Mouse (Mus musculus) CD4-positive, CD25-positive, alpha-beta regulatory T cell, adult 4 months (primary cell): ENCODE results near the gene Sec24c. TPM values are rescaled to one million over a fixed set of nuclear protein-coding genes. Genes with fewer than 3 reads are reported as not detected.

Source experiments
- ATAC-seq: one replicate; pipeline ENCODE4 v1.8.0; 2017
- polyA plus RNA-seq, 2 experiments: library from polyadenylated mRNA; unstranded; fragments of 100-300 nt; shearing (Covaris generic); gene quantifications; one replicate each; pipeline ENCODE4 v1.2.1; 2017

Sec24c gene
- polyA plus RNA-seq, 2 experiments from 2014 or later: 120 to 181 TPM

- ATAC-seq: peak; percentile 98
These were observed 13.1 kb upstream of the Sec24c start for GRCm38 (mm10) chr14:20660827-20661660.

DNA sequence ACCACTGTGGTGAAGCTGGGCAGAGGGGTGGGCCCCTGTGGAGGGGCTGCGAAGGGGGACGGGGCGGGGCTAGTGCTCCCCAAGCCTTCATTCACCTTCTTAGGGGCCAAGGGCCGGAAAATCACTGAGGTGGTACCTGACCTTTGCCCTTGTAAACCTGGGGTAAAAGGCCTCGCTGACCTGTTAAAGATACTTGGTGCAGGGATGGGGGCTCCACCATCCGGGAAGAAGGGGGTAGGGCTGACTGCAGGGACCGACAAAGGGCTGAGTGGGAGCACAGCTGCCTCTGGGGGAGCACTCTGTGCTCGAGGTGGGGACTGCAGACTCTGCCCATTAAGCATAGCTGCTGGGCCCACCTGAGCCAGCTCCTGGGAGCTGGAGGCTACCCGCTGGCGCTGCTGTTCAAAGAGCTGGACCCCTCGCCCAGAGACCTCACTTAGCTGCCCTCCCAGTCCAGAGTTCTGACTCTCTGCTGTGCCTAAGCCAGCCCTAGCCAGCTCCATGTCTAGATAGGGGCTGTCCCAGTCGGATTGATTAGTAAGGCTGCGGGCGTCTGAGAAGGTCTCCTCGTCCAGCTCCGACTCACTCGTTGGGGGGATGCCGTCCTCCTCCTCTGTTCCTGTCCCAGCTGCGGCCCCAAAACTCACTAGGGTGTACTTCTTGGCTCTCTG is 12.3 kb upstream of the Sec24c start:
- ATAC-seq: no peak

DNA sequence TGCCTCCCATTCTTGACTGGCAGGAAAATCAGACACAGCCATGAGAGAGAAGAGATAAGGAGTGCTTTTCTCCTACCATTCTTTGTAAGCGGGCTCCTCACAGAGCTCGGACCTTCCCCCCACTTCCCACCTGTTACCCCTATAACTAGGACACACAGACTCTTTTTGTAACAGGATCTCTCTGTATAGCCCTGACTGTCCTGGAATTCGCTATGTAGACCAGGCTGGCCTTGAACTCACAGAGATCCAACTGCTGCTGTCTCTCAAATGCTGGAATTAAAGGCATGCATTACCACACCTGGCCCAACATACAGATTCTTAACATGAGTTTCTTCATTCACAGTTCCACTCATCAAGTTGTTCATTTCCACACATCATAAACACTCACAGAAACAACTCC is 11.4 kb upstream of the Sec24c start:
- no peak for ATAC-seq

GRCm38 (mm10) chr14:20663601-20664000 is 10.5 kb upstream of the Sec24c start:
- no peak for ATAC-seq

- no peak for ATAC-seq
These were observed 9.7 kb upstream of the Sec24c start for GRCm38 (mm10) chr14:20664436-20664835.

GRCm38 (mm10) chr14:20667469-20667868 is 6.6 kb upstream of the Sec24c start:
- ATAC-seq: no peak

DNA sequence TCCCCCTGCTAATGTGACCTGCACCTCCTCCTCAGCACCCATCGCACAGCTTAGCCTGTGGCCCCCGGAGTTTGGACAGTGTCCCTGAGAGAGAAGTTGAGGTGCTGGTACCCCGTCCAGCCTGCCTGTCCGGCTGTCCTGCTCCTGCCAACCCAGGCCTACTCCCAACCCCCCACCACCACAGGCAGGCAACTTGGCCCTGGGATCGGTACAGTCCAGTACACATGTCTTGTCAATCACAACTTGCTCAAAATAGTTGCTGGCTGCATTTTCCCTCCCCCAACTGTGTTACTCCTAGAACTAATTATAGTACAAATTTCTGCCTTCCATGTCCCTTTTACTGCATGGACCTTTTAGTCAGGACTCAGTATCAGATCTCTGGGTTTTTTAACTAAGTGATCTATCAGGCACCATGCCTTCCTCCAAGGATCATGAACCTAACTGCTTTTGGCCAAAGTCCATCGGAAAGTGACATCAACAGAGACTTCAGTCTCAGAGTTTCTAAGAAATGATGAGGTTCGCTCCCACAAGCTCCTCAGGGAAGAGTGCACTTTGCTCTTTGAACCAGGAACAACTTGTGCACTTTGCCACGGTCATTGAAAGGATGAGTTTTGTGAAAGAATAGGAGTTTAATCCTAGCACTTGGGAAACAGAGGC is 5.8 kb upstream of the Sec24c start, which contains the start of gene Synpo2l:
TSS of gene Synpo2l (minus strand) at position 201 of the 657 bp plus-strand sequence.
- ATAC-seq: no peak

- no peak for ATAC-seq
These were observed 1.1 kb upstream of the Sec24c start for GRCm38 (mm10) chr14:20672990-20673389.

- peak; percentile 50 for ATAC-seq
These were observed 409 bp upstream of the Sec24c start for GRCm38 (mm10) chr14:20673735-20674063.

- no peak for ATAC-seq
These were observed 3.8 kb downstream of the Sec24c start for GRCm38 (mm10) chr14:20677906-20678305.

GRCm38 (mm10) chr14:20681742-20682141 is 7.6 kb downstream of the Sec24c start:
- ATAC-seq: no peak

DNA sequence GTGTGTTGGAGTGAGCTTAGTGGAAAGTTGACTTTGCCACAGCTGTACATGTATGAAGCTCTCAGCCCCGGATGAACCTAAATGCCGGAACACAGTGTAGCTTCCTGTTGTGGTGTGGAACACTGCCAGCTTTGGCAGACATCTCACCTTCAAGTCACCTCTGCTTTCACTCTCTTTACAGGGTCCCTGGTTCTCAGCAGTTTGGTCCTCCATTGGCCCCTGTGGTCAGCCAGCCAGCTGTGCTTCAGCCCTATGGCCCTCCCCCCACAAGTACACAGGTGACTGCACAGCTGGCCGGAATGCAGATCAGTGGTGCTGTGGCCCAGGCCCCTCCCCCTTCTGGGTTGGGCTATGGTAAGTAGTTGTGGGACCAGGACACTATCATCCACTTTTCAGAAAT is 8.4 kb downstream of the Sec24c start:
- ATAC-seq: peak; percentile 99

- no peak for ATAC-seq
These were observed 12.5 kb downstream of the Sec24c start for GRCm38 (mm10) chr14:20686576-20686975.

DNA sequence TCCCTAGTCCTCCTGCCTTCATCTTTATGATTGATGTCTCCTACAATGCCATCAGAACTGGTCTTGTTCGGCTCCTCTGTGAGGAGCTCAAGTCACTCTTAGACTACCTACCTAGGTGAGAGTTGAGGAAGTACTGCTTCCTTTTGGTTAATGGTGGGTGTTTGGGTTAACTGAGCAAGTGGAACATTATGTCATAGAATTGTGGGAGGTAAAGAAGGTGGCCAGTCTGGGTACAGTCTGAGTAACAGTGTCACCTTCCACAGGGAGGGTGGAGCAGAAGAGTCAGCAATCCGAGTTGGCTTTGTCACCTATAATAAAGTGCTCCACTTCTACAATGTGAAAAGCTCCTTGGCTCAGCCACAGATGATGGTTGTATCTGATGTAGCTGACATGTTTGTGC is 14.9 kb downstream of the Sec24c start:
- ATAC-seq: peak; percentile 59

DNA sequence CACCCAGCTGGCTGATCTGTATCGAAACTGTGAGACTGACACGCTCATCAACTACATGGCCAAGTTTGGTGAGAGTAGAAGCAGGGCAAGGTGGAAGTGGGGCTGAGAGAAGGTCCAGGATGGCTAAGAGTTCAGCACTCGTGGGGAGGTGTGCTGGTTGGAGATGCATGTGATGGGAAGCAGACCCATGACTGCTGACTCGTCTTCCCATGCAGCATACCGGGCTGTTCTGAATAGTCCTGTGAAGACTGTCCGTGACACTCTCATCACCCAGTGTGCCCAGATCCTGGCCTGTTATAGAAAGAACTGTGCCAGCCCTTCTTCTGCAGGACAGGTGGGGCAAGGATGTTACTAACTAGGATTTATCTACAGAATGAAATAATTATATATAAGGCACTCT is 17.7 kb downstream of the Sec24c start:
- no peak for ATAC-seq

DNA sequence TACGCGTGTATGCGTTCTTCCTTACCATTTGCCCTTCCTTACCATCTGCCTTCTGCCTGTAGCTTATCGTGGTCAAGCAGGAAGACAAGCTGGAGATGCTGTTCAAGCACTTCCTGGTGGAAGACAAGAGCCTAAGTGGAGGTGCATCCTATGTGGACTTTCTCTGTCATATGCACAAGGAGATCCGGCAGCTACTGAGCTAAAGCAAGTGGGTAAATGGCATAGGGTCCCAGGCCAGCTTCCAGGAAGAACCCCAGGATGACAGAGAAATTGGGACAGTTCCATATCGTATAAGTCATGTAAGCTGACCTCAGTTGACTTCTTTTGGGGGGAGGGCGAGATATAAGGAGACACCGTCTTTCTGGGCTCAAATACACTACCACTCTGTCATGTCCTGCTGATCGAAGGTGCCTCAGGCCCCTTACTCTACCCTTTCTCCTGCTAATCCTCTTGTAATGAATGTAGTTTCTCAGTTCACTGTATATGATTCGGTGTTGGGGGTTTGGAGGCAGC is 19.5 kb downstream of the Sec24c start:
- ATAC-seq: no peak

GRCm38 (mm10) chr14:20694185-20694883 is 20.2 kb downstream of the Sec24c start:
- no peak for ATAC-seq

DNA sequence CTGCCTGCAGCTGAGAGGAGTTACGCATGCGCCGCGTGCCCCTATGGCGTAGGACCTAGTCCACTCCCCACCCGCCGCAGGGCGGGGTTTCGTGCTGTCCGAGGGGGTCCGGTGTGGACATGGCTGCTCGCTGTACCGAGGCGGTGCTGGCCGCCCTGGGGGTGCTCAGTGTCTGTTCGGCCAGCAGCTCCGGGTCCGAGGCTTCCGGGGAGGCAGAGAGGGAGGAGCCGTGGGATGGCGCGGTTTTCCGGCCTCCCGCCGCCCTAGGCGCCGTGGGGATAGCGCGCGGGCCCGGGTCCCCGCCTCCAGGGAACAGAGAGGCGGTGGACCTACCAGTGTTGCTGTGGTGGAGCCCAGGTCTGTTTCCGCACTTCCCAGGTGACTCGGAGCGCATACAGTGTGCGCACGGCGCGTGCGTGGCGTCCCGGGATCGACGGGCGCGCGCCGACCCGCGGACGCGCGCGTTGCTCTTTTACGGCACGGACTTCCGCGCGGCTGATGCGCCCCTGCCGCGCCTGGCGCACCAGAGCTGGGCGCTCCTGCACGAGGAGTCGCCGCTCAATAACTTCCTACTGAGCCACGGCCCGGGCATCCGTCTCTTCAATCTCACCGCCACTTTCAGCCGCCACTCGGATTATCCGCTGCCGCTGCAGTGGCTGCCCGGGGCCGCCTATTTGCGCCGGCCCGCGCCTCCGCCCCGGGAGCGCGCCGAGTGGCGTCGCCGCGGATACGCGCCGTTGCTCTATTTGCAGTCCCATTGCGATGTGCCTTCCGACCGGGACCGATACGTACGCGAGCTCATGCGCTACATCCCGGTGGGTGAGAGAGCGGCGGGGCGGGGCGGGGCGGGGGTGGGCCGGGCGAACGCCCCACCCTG is 21.0 kb downstream of the Sec24c start, which contains the start of gene Fut11:
TSS of gene Fut11 (plus strand) at position 85 of the 877 bp plus-strand sequence.
- peak; percentile 87 for ATAC-seq

GRCm38 (mm10) chr14:20695761-20696520 is 21.8 kb downstream of the Sec24c start:
- no peak for ATAC-seq

- ATAC-seq: no peak
These were observed 22.9 kb downstream of the Sec24c start for GRCm38 (mm10) chr14:20696986-20697385.

- ATAC-seq: no peak
These were observed 24.4 kb downstream of the Sec24c start for GRCm38 (mm10) chr14:20698515-20698914.
